Mouse (Mus musculus): Measurements from ENCODE around the gene Exoc7. TPM values are rescaled to one million over a fixed set of nuclear protein-coding genes. Genes with fewer than 3 reads are reported as not detected.

Exoc7 gene
- total and polyA plus RNA-seq, 3 experiments: 45.4 to 526 (median 49.0) TPM

GRCm38 (mm10) chr11:116272589-116273468 is 34.2 kb downstream of the Exoc7 start:
- Histone ChIP-seq H3K27ac (ENCODE audit: control insufficient read depth, low read depth, low read length) (peak overlapping the region; percentile 32), H3K9ac (ENCODE audit: control insufficient read depth, low read depth, low read length, poor library complexity, severe bottlenecking) (peak overlapping the region; percentile 91), H3K27me3 (ENCODE audit: control insufficient read depth in 1 of 2, insufficient read depth in 2 of 2, low read length in 2 of 2) (no peaks in the 10 kb centered on the region), H3K79me2 (ENCODE audit: control insufficient read depth, insufficient read depth, low read length, poor library complexity) (peaks cover 50% of the 10 kb centered on the region), H3K36me3 (ENCODE audit: control insufficient read depth in 1 of 2, insufficient read depth in 2 of 2, low read length in 2 of 2) (peaks cover 16% of the 10 kb centered on the region in 2 experiments), H3K4me1 (ENCODE audit: control insufficient read depth in 1 of 2, insufficient read depth in 2 of 2, low read length in 2 of 2) (peaks cover 0 to 11% of the 10 kb centered on the region in 2 experiments; a peak in 2 of 4 replicates), H3K9me3 (replicated peaks; ENCODE audit: insufficient read depth, low read length) (no peaks in the 10 kb centered on the region), H3K4me3 (ENCODE audit: control insufficient read depth in 1 of 2, insufficient read depth in 1 of 2, low read depth in 2 of 2, low read length in 2 of 2) (peak overlapping the region; percentile 46 to 96)
- DNase-seq (ENCODE audit: low read depth, low spot score): peak; percentile 76
- no peak for TF ChIP-seq MAFK (IDR thresholded peaks at IDR 0.05; ENCODE audit: borderline replicate concordance, low read depth, low read length)
- TF ChIP-seq JUND (IDR thresholded peaks at IDR 0.05; ENCODE audit: low read depth, low read length): no peak
- no peak for TF ChIP-seq POLR2AphosphoS5 (IDR thresholded peaks at IDR 0.05; ENCODE audit: borderline replicate concordance, low read depth, low read length)
- no peak for TF ChIP-seq TAL1 (IDR thresholded peaks at IDR 0.05; ENCODE audit: low read length)
- TF ChIP-seq ZNF384 (IDR thresholded peaks at IDR 0.05; ENCODE audit: low read depth, low read length): no peak; the same call in none of the 2 replicates
- TF ChIP-seq ZKSCAN1 (IDR thresholded peaks at IDR 0.05; ENCODE audit: low read depth, low read length): no peak
- TF ChIP-seq ELF1 (IDR thresholded peaks at IDR 0.05; ENCODE audit: low read depth, low read length): no peak
- peak; percentile 81 for TF ChIP-seq MYC (IDR thresholded peaks at IDR 0.05; ENCODE audit: low read depth, low read length)
- no peak for TF ChIP-seq CTCF (IDR thresholded peaks at IDR 0.05 in 2 of 3, conservative IDR thresholded peaks at IDR 0.05 in 1 of 3; ENCODE audit: control insufficient read depth in 1 of 3, insufficient read depth in 1 of 3, low read depth in 2 of 3, low read length in 3 of 3, poor library complexity in 1 of 3, severe bottlenecking in 1 of 3)
- TF ChIP-seq ZMIZ1 (IDR thresholded peaks at IDR 0.05; ENCODE audit: low read depth, low read length): no peak
- TF ChIP-seq RAD21 (IDR thresholded peaks at IDR 0.05; ENCODE audit: low read depth, low read length): no peak
- TF ChIP-seq MXI1 (IDR thresholded peaks at IDR 0.05; ENCODE audit: low read depth, low read length): peak; percentile 93
- no peak for TF ChIP-seq GABPA (IDR thresholded peaks at IDR 0.05; ENCODE audit: low read depth, low read length)
- no peak for TF ChIP-seq TCF12 (IDR thresholded peaks at IDR 0.05; ENCODE audit: low read depth, low read length)
- TF ChIP-seq SIN3A (IDR thresholded peaks at IDR 0.05; ENCODE audit: low read length): no peak; the same call in none of the 2 replicates
- no peak for TF ChIP-seq MYB (IDR thresholded peaks at IDR 0.05; ENCODE audit: low read depth, low read length)
- TF ChIP-seq MEF2A (IDR thresholded peaks at IDR 0.05; ENCODE audit: extremely low read depth, insufficient replicate concordance, low read depth, low read length, poor library complexity, severe bottlenecking): no peak
- no peak for TF ChIP-seq POLR2AphosphoS2 (IDR thresholded peaks at IDR 0.05; ENCODE audit: low read length)
- TF ChIP-seq RCOR1 (IDR thresholded peaks at IDR 0.05; ENCODE audit: low read depth, low read length): no peak
- no peak for TF ChIP-seq USF2 (IDR thresholded peaks at IDR 0.05; ENCODE audit: borderline replicate concordance in 1 of 2, insufficient read depth in 1 of 2, low read depth in 1 of 2, low read length in 2 of 2)
- no peak for TF ChIP-seq E2F4 (IDR thresholded peaks at IDR 0.05; ENCODE audit: borderline replicate concordance, low read depth, low read length)
- TF ChIP-seq CHD1 (IDR thresholded peaks at IDR 0.05; ENCODE audit: low read depth, low read length): peak; percentile 63; the same call in 1 of the 2 replicates
- TF ChIP-seq TBP (IDR thresholded peaks at IDR 0.05; ENCODE audit: low read depth, low read length): 0 out of 2 replicates have a peak, but pooled peaks have one; percentile 23
- TF ChIP-seq NRF1 (IDR thresholded peaks at IDR 0.05; ENCODE audit: insufficient read depth, low read depth, low read length, poor library complexity, severe bottlenecking): no peak
- peak; percentile 77; the same call in 1 of the 2 replicates for TF ChIP-seq MAX (IDR thresholded peaks at IDR 0.05; ENCODE audit: low read length)
- TF ChIP-seq CHD2 (IDR thresholded peaks at IDR 0.05; ENCODE audit: low read length): no peak
- TF ChIP-seq HCFC1 (IDR thresholded peaks at IDR 0.05; ENCODE audit: low read depth, low read length): no peak
- TF ChIP-seq UBTF (IDR thresholded peaks at IDR 0.05; ENCODE audit: borderline replicate concordance, insufficient read depth, low read depth, low read length): no peak
- no peak for TF ChIP-seq SMC3 (IDR thresholded peaks at IDR 0.05; ENCODE audit: low read depth, low read length)
- TF ChIP-seq BHLHE40 (IDR thresholded peaks at IDR 0.05; ENCODE audit: borderline replicate concordance, low read depth, low read length): no peak
- no peak for TF ChIP-seq EP300 (IDR thresholded peaks at IDR 0.05; ENCODE audit: low read depth in 1 of 2, low read length in 2 of 2)
- no peak for TF ChIP-seq MAZ (IDR thresholded peaks at IDR 0.05; ENCODE audit: low read depth, low read length)
- TF ChIP-seq GATA1 (IDR thresholded peaks at IDR 0.05; ENCODE audit: low read depth, low read length): no peak
- TF ChIP-seq POLR2A (IDR thresholded peaks at IDR 0.05; ENCODE audit: control insufficient read depth in 1 of 2, insufficient read depth in 1 of 2, low read depth in 1 of 2, low read length in 2 of 2, poor library complexity in 1 of 2): no peak
- no peak for TF ChIP-seq KAT2A (conservative IDR thresholded peaks at IDR 0.05; ENCODE audit: low read depth, low read length)
